Mouse (Mus musculus): Measurements from ENCODE around the gene 6430550D23Rik. TPM values are rescaled to one million over a fixed set of nuclear protein-coding genes. Genes with fewer than 3 reads are reported as not detected.

6430550D23Rik gene
- polyA plus RNA-seq, 1 experiment from 2014 or later, result 1.4 TPM

Other genes with a start within 250 kb of the 6430550D23Rik start
- gene Mmp24, start 232.6 kb downstream of the 6430550D23Rik start, polyA plus RNA-seq (2016; fragmentation: Nextera tagmentation; extraction: Ambion mirVana), result 0.06 TPM in 1 of 2 replicates, not detected in the other
- 7.9 and 9.5 TPM in 2 replicates for gene BC029722, start 188.6 kb downstream of the 6430550D23Rik start, polyA plus RNA-seq (2016; fragmentation: Nextera tagmentation; extraction: Ambion mirVana)
- gene Eif6, start 181.1 kb downstream of the 6430550D23Rik start, polyA plus RNA-seq (2016; fragmentation: Nextera tagmentation; extraction: Ambion mirVana), result 170 and 215 TPM in 2 replicates
- gene Fam83c, start 173.1 kb downstream of the 6430550D23Rik start, polyA plus RNA-seq (2016; fragmentation: Nextera tagmentation; extraction: Ambion mirVana), result 0.22 and 0.30 TPM in 2 replicates
- 100 and 112 TPM in 2 replicates for gene Uqcc1, start 77.7 kb downstream of the 6430550D23Rik start, polyA plus RNA-seq (2016; fragmentation: Nextera tagmentation; extraction: Ambion mirVana)
- gene Gm15557, start 67.2 kb downstream of the 6430550D23Rik start, polyA plus RNA-seq (2016; fragmentation: Nextera tagmentation; extraction: Ambion mirVana), result not detected in 2 replicates
- 0.25 and 0.29 TPM in 2 replicates for gene Gdf5, start 62.6 kb downstream of the 6430550D23Rik start, polyA plus RNA-seq (2016; fragmentation: Nextera tagmentation; extraction: Ambion mirVana)
- gene Cep250, start 51.5 kb downstream of the 6430550D23Rik start, polyA plus RNA-seq (2016; fragmentation: Nextera tagmentation; extraction: Ambion mirVana), result 15.7 and 17.6 TPM in 2 replicates
- 179 and 186 TPM in 2 replicates for gene Ergic3, start 68 bp upstream of the 6430550D23Rik start, polyA plus RNA-seq (2016; fragmentation: Nextera tagmentation; extraction: Ambion mirVana)
- not detected in 2 replicates for gene Fer1l4, start 45.0 kb upstream of the 6430550D23Rik start, polyA plus RNA-seq (2016; fragmentation: Nextera tagmentation; extraction: Ambion mirVana)
- 3.4 and 5.0 TPM in 2 replicates for gene Spag4, start 57.2 kb upstream of the 6430550D23Rik start, polyA plus RNA-seq (2016; fragmentation: Nextera tagmentation; extraction: Ambion mirVana)
- gene Cpne1, start 104.0 kb upstream of the 6430550D23Rik start, polyA plus RNA-seq (2016; fragmentation: Nextera tagmentation; extraction: Ambion mirVana), result 42.6 and 55.3 TPM in 2 replicates
- gene Rbm12, start 104.0 kb upstream of the 6430550D23Rik start, polyA plus RNA-seq (2016; fragmentation: Nextera tagmentation; extraction: Ambion mirVana), result 33.0 and 35.1 TPM in 2 replicates
- 12.4 and 18.4 TPM in 2 replicates for gene Gm28036, start 119.1 kb upstream of the 6430550D23Rik start, polyA plus RNA-seq (2016; fragmentation: Nextera tagmentation; extraction: Ambion mirVana)
- 431 and 437 TPM in 2 replicates for gene Romo1, start 136.1 kb upstream of the 6430550D23Rik start, polyA plus RNA-seq (2016; fragmentation: Nextera tagmentation; extraction: Ambion mirVana)
- 54.5 and 65.2 TPM in 2 replicates for gene Nfs1, start 136.2 kb upstream of the 6430550D23Rik start, polyA plus RNA-seq (2016; fragmentation: Nextera tagmentation; extraction: Ambion mirVana)
- gene Rbm39, start 172.3 kb upstream of the 6430550D23Rik start, polyA plus RNA-seq (2016; fragmentation: Nextera tagmentation; extraction: Ambion mirVana), result 384 and 469 TPM in 2 replicates
- gene Phf20, start 188.5 kb upstream of the 6430550D23Rik start, polyA plus RNA-seq (2016; fragmentation: Nextera tagmentation; extraction: Ambion mirVana), result 45.5 and 51.6 TPM in 2 replicates